Mouse (Mus musculus) heart, postnatal 0 days (tissue): ENCODE measurements around the gene Tex14. TPM values are rescaled to one million over a fixed set of nuclear protein-coding genes. Genes with fewer than 3 reads are reported as not detected.
A peak's percentile ranks its signal among the peaks of the same experiment; 100 is the strongest.

Experiments used
- ATAC-seq: fragments of 200-750 bp; cut with Nextera tagmentation; 2 replicates; pipeline ENCODE4 v1.8.0; 2017; ENCODE audit warnings: low read depth, moderate number of reproducible peaks, moderate library complexity; ENCODE audit not compliant: insufficient read depth
- DNase-seq: peaks from one replicate; pipeline ENCODE4 v3.0.0-alpha.2; 2016; ENCODE audit warnings: low spot score
- H3K27ac ChIP-seq: fragments of 300-500 bp; sonication (generic); 2 replicates; pipeline ENCODE4 v1.5.1; 2014; ENCODE audit warnings: low read depth, mild to moderate bottlenecking
- H3K27me3 ChIP-seq: fragments of 300-500 bp; sonication (generic); 2 replicates; pipeline ENCODE4 v1.6.1; 2014; ENCODE audit warnings: low read length, mixed read lengths; ENCODE audit not compliant: control insufficient read depth, insufficient read depth
- H3K36me3 ChIP-seq: fragments of 300-500 bp; sonication (generic); replicated peaks from 2 replicates; pipeline ENCODE4 v1.6.1; 2014; ENCODE audit warnings: low read length, mixed read lengths; ENCODE audit not compliant: control insufficient read depth, insufficient read depth
- H3K4me1 ChIP-seq: fragments of 300-500 bp; sonication (generic); 2 replicates; pipeline ENCODE4 v1.6.1; 2014; ENCODE audit warnings: antibody characterized with exemption; ENCODE audit not compliant: control insufficient read depth, insufficient read depth
- H3K4me2 ChIP-seq: fragments of 300-500 bp; sonication (generic); 2 replicates; pipeline ENCODE4 v1.6.1; 2014; ENCODE audit warnings: low read depth, mild to moderate bottlenecking, low read length, moderate library complexity
- H3K4me3 ChIP-seq: fragments of 300-500 bp; sonication (generic); 2 replicates; pipeline ENCODE4 v1.5.1; 2014; ENCODE audit warnings: low read depth, low read length
- H3K9ac ChIP-seq: fragments of 300-500 bp; sonication (generic); replicated peaks from 2 replicates; pipeline ENCODE4 v1.6.1; 2014; ENCODE audit warnings: low read depth, low read length, mixed read lengths
- H3K9me3 ChIP-seq: fragments of 300-500 bp; sonication (generic); replicated peaks from 2 replicates; pipeline ENCODE4 v1.6.1; 2016; ENCODE audit warnings: low read length; ENCODE audit not compliant: control insufficient read depth
- CTCF ChIP-seq: IDR thresholded peaks from 2 replicates; pipeline ENCODE4 v1.5.1; 2016; ENCODE audit warnings: antibody characterized with exemption, control low read depth, low read depth
- EP300 ChIP-seq: IDR thresholded peaks from 2 replicates; pipeline ENCODE4 v1.6.1; 2016; ENCODE audit warnings: antibody characterized with exemption, low read depth
- WGBS: fragments of 180-500 bp; shearing (Covaris S2); extraction: QIAGEN DNeasy Blood & Tissue Kit; methylation state at CpG from one replicate; pipeline ENCODE4 v1.1.7; 2014; 5-methylcytosine and 5-hydroxymethylcytosine counted together
- polyA plus RNA-seq: library from polyadenylated mRNA; unstranded; fragments of >200 nt; fragmentation: Nextera tagmentation; extraction: Ambion mirVana; gene quantifications from 2 replicates; pipeline ENCODE4 v1.2.1, GENCODE M21; 2015
- total RNA-seq: library from RNA; depleted of rRNA; stranded (reverse); fragments of >200 nt; gene quantifications from 2 replicates; pipeline ENCODE4 v1.2.3, GENCODE M21; 2014; ENCODE audit warnings: low replicate concordance

The Tex14 gene
- total and polyA plus RNA-seq, 2 experiments from 2014 or later, result 0.22 to 0.46 TPM

GRCm38 (mm10) chr11:87579713-87580112 lies 174.8 kb downstream of the Tex14 start:
- Histone ChIP-seq H3K4me3 (peak overlapping the region; percentile 52; the same call in 1 of the 2 replicates), H3K27ac (peak overlapping the region; percentile 84), H3K9ac (no peak overlapping the region; the same call in 1 of the 2 replicates), H3K27me3 (no peaks in the 10 kb centered on the region), H3K9me3 (no peaks in the 10 kb centered on the region), H3K4me2 (peak overlapping the region; percentile 74), H3K4me1 (peaks cover 28% of the 10 kb centered on the region), H3K36me3 (no peaks in the 10 kb centered on the region)
- ATAC-seq (no peak), DNase-seq (no peak)
- 29% methylated on average over 1 of the region's 1 CpGs for WGBS
- peak; percentile 14; the same call in 1 of the 2 replicates for TF ChIP-seq EP300
- TF ChIP-seq CTCF, result no peak

- H3K4me2 ChIP-seq, result peak overlapping the region; percentile 74; the same call in 1 of the 2 replicates
- TF ChIP-seq EP300 (no peak), CTCF (no peak)
- H3K9me3 ChIP-seq, result no peaks in the 10 kb centered on the region
- no peak overlapping the region for H3K9ac ChIP-seq
- no peak for DNase-seq
- no peaks in the 10 kb centered on the region; the same call in 1 of the 2 replicates for H3K36me3 ChIP-seq
- ATAC-seq, result no peak
- H3K27ac ChIP-seq, result 0 out of 2 replicates have a peak overlapping the region, but pooled peaks have one; percentile 84
- H3K4me1 ChIP-seq, result peaks cover 28% of the 10 kb centered on the region
- H3K4me3 ChIP-seq, result no peak overlapping the region; the same call in 1 of the 2 replicates
- WGBS, result 55% methylated on average over 10 of the region's 10 CpGs
- H3K27me3 ChIP-seq, result no peaks in the 10 kb centered on the region
Measured at GRCm38 (mm10) chr11:87580543-87581085, 175.7 kb downstream of the Tex14 start.

GRCm38 (mm10) chr11:87581161-87581865 lies 176.4 kb downstream of the Tex14 start:
- H3K9ac ChIP-seq, result no peak overlapping the region
- no peak overlapping the region; the same call in 1 of the 2 replicates for H3K4me2 ChIP-seq
- H3K36me3 ChIP-seq, result no peaks in the 10 kb centered on the region; the same call in 1 of the 2 replicates
- TF ChIP-seq EP300, result no peak
- TF ChIP-seq CTCF, result no peak
- no peak overlapping the region for H3K4me3 ChIP-seq
- no peaks in the 10 kb centered on the region for H3K27me3 ChIP-seq
- peaks cover 28% of the 10 kb centered on the region for H3K4me1 ChIP-seq
- ATAC-seq (no peak), DNase-seq (no peak)
- WGBS, result 82% methylated on average over 12 of the region's 12 CpGs
- H3K9me3 ChIP-seq, result no peaks in the 10 kb centered on the region
- H3K27ac ChIP-seq, result no peak overlapping the region

- Histone ChIP-seq H3K9ac (no peak overlapping the region), H3K27me3 (no peaks in the 10 kb centered on the region), H3K36me3 (no peaks in the 10 kb centered on the region; the same call in 1 of the 2 replicates), H3K4me2 (no peak overlapping the region), H3K4me3 (no peak overlapping the region), H3K27ac (no peak overlapping the region), H3K9me3 (no peaks in the 10 kb centered on the region), H3K4me1 (peaks cover 27% of the 10 kb centered on the region)
- 71% methylated on average over 8 of the region's 8 CpGs for WGBS
- DNase-seq (no peak), ATAC-seq (no peak)
- no peak for TF ChIP-seq EP300
- TF ChIP-seq CTCF, result no peak
Measured at GRCm38 (mm10) chr11:87581933-87582710, 177.3 kb downstream of the Tex14 start.

- ATAC-seq (no peak), DNase-seq (no peak)
- H3K4me1 ChIP-seq, result peaks cover 16% of the 10 kb centered on the region; the same call in 1 of the 2 replicates
- 74% methylated on average over 6 of the region's 6 CpGs for WGBS
- H3K9me3 ChIP-seq, result no peaks in the 10 kb centered on the region
- no peak overlapping the region for H3K9ac ChIP-seq
- TF ChIP-seq CTCF, result no peak
- TF ChIP-seq EP300, result no peak
- H3K27ac ChIP-seq, result no peak overlapping the region; the same call in 1 of the 2 replicates
- no peak overlapping the region for H3K4me2 ChIP-seq
- H3K4me3 ChIP-seq, result no peak overlapping the region
- H3K36me3 ChIP-seq, result no peaks in the 10 kb centered on the region; the same call in 1 of the 2 replicates
- no peaks in the 10 kb centered on the region for H3K27me3 ChIP-seq
Measured at GRCm38 (mm10) chr11:87583291-87584034, 178.6 kb downstream of the Tex14 start.
